Mouse (Mus musculus) stomach, embryonic 16.5 days (tissue): Measurements from ENCODE around the gene Gm49337. TPM values are rescaled to one million over a fixed set of nuclear protein-coding genes. Genes with fewer than 3 reads are reported as not detected.
"Not testable (repeated sequence)": the region's sequence is repeated elsewhere in the genome, so short reads cannot be mapped to it uniquely, and the experiment has no call there.

Source experiments
- ATAC-seq: fragments of 200-750 bp; cut with Nextera tagmentation; 2 replicates; pipeline ENCODE4 v1.8.0; 2017; ENCODE audit warnings: moderate number of reproducible peaks, moderate TSS enrichment; ENCODE audit not compliant: insufficient read depth, low FRiP score
- H3K27ac ChIP-seq: fragments of 300-500 bp; sonication (generic); 2 replicates; pipeline ENCODE4 v1.5.1; 2014; ENCODE audit warnings: low read length
- H3K27me3 ChIP-seq: fragments of 300-500 bp; sonication (generic); 2 replicates; pipeline ENCODE4 v1.6.1; 2014; ENCODE audit warnings: low read length, control low read depth, mixed read lengths; ENCODE audit not compliant: control insufficient read depth, insufficient read depth
- H3K36me3 ChIP-seq: fragments of 300-500 bp; sonication (generic); 2 replicates; pipeline ENCODE4 v1.6.1; 2014; ENCODE audit warnings: low read length; ENCODE audit not compliant: control insufficient read depth, insufficient read depth
- H3K4me1 ChIP-seq: fragments of 300-500 bp; sonication (generic); 2 replicates; pipeline ENCODE4 v1.6.1; 2014; ENCODE audit warnings: low read length, control low read depth, mixed read lengths; ENCODE audit not compliant: control insufficient read depth, insufficient read depth
- H3K4me2 ChIP-seq: fragments of 300-500 bp; sonication (generic); 2 replicates; pipeline ENCODE4 v1.6.1; 2014; ENCODE audit warnings: low read depth, low read length, mixed read lengths
- H3K4me3 ChIP-seq: fragments of 300-500 bp; sonication (generic); replicated peaks from 2 replicates; pipeline ENCODE4 v1.5.1; 2014; ENCODE audit warnings: mild to moderate bottlenecking, low read length
- H3K9ac ChIP-seq: fragments of 300-500 bp; sonication (generic); 2 replicates; pipeline ENCODE4 v1.6.1; 2014; ENCODE audit warnings: low read length
- H3K9me3 ChIP-seq: fragments of 300-500 bp; sonication (generic); replicated peaks from 2 replicates; pipeline ENCODE4 v1.6.1; 2016; ENCODE audit warnings: low read length, control low read depth; ENCODE audit not compliant: control insufficient read depth
- WGBS: fragments of 180-500 bp; shearing (Covaris S2); extraction: QIAGEN DNeasy Blood & Tissue Kit; methylation state at CpG from one replicate; pipeline ENCODE4 v1.1.7; 2014; 5-methylcytosine and 5-hydroxymethylcytosine counted together
- polyA plus RNA-seq: library from polyadenylated mRNA; unstranded; fragments of >200 nt; fragmentation: Nextera tagmentation; extraction: Ambion mirVana; gene quantifications from 2 replicates; pipeline ENCODE4 v1.2.1, GENCODE M21; 2015

Gene Gm49337
- polyA plus RNA-seq, 1 experiment from 2014 or later: not detected

DNA sequence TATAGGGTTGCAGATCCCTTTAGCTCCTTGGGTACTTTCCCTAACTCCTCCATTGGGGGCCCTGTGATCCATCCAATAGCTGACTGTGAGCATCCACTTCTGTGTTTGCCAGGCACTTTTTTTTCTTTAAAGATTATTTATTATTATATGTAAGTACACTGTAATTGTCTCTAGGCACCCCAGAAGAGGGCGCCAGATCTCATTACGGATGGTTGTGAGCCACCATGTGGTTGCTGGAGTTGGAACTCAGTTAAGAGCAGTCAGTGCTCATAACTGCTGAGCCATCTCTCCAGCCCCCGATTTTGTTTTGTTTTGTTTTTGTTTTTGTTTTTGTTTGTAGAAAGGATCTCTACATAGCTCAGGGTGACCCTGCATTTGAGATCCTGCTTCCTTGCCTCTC lies 72.7 kb downstream of the Gm49337 start:
- not testable (repeated sequence) for H3K4me1 ChIP-seq, ATAC-seq, H3K4me2 ChIP-seq, H3K9ac ChIP-seq, H3K9me3 ChIP-seq, H3K36me3 ChIP-seq, H3K4me3 ChIP-seq, H3K27ac ChIP-seq, H3K27me3 ChIP-seq
- 39% methylated on average over 3 of the region's 3 CpGs for WGBS

DNA sequence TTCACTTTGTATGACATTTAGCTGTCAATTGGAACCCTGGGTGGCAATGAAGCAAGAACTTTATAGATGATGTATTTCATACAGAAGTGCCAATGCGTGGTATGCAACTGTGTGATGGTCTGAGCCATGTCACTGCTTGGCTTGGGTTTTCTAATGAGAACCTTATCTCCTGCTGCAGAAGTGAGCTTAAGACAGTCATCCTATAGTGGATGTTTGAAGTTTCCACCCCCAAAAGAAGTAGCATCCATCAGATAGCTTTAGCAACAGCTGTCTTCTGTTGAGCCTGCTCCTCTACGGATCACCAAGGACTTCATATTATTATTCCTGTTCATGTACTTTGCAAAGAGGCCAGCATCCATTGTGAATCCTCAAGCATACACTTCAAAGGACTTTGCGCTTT lies 76.8 kb downstream of the Gm49337 start:
- 88% methylated on average over 3 of the region's 3 CpGs for WGBS
- no peak overlapping the region for H3K4me3 ChIP-seq
- H3K4me1 ChIP-seq: no peaks in the 10 kb centered on the region
- H3K27me3 ChIP-seq: no peaks in the 10 kb centered on the region
- no peak overlapping the region for H3K4me2 ChIP-seq
- no peak overlapping the region for H3K9ac ChIP-seq
- no peaks in the 10 kb centered on the region for H3K9me3 ChIP-seq
- no peaks in the 10 kb centered on the region for H3K36me3 ChIP-seq
- H3K27ac ChIP-seq: no peak overlapping the region
- ATAC-seq: no peak

DNA sequence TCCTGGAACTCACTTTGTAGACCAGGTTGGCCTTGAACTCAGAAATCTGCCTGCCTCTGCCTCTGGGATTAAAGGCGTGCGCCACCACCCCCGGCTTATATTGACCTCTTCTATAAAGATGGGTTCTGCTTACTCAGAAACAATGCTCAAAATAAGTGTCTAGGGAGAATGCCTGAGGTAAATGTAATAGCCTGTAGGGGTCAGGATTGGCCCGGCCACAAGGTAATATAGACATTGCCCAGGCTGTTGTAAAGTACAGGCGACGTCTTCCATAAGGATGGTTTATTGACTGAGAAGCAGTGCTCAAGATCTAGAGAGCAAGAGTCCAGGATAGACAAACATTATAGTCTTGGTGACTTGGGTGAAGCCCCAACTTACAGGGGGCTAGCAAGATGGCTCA lies 95.0 kb downstream of the Gm49337 start:
- WGBS: 89% methylated on average over 6 of the region's 6 CpGs
- H3K4me1 ChIP-seq: no peaks in the 10 kb centered on the region
- no peak overlapping the region for H3K4me3 ChIP-seq
- no peaks in the 10 kb centered on the region for H3K27me3 ChIP-seq
- no peak overlapping the region for H3K4me2 ChIP-seq
- no peaks in the 10 kb centered on the region for H3K9me3 ChIP-seq
- ATAC-seq: no peak
- no peaks in the 10 kb centered on the region; the same call in 1 of the 2 replicates for H3K36me3 ChIP-seq
- H3K9ac ChIP-seq: no peak overlapping the region
- no peak overlapping the region for H3K27ac ChIP-seq

DNA sequence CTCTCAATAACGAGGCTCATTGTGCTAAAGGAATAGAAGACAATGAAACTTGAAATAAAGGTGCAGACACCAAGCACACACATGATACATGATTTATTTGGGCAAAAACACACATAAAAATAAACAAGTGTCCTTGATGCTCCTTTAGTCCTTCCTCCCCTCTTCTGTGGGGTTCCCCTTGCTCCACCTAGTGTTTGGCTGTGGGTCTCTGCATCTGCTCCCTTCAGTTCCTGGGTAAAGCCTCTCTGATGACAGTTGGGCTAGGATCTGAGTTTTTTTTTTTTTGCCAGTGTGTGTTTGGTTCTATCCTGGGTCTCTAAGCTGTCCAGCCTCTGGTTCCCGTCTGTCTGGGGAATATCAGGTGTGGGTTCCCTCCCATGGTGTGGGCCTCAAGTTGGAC lies 109.0 kb downstream of the Gm49337 start:
- Histone ChIP-seq H3K27ac (no peak overlapping the region), H3K4me1 (no peaks in the 10 kb centered on the region), H3K27me3 (no peaks in the 10 kb centered on the region), H3K9ac (no peak overlapping the region), H3K36me3 (no peaks in the 10 kb centered on the region; the same call in 1 of the 2 replicates), H3K4me3 (no peak overlapping the region), H3K9me3 (no peaks in the 10 kb centered on the region), H3K4me2 (no peak overlapping the region)
- 73% methylated on average over 2 of the region's 2 CpGs for WGBS
- no peak for ATAC-seq

DNA sequence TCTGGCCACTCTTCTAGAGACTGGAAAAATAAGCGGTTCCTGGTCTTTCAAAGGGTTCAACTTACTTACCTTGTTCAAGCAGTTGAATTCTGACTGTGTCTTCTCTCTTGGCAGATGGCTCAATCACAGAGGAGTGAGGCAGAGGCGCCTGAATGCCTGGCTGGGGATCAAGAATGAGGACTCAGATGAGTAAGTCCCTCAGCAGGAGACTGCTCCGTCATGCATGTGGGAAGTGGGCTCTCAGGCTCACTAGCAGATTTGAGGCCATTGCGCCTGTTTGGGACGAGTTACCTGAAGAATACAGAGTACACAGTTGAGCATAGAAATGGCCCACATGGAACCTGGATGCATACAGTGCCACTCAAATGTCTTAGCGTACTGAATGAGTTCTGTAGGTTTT lies 118.4 kb downstream of the Gm49337 start:
- Histone ChIP-seq H3K4me2 (no peak overlapping the region), H3K4me1 (no peaks in the 10 kb centered on the region), H3K9ac (no peak overlapping the region), H3K36me3 (peaks cover 7% of the 10 kb centered on the region; the same call in 1 of the 2 replicates), H3K4me3 (no peak overlapping the region), H3K27me3 (no peaks in the 10 kb centered on the region), H3K9me3 (0 out of 2 replicates have a peak, but pooled peaks cover 2% of the 10 kb centered on the region), H3K27ac (no peak overlapping the region)
- ATAC-seq: no peak
- WGBS: 93% methylated on average over 6 of the region's 6 CpGs

DNA sequence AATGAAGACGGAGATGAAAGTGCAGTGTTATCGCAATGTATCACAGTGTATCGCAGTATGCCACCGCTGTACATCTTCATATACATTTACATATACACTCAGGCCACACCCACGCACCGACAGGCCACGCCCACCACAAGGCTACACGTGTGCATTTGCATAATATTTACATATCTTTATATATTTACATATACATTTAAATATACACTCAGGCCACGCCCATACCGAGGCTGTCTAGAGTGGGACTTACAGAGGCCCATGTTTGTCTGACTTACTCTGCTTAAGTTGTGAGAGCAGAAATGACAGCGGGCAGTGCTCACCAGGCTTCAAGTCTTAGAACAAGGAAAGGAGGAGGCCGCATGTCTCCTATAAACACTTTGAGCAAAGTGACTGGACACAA lies 120.1 kb downstream of the Gm49337 start:
- Histone ChIP-seq H3K9me3 (0 out of 2 replicates have a peak, but pooled peaks cover 2% of the 10 kb centered on the region), H3K27me3 (no peaks in the 10 kb centered on the region), H3K4me1 (no peaks in the 10 kb centered on the region), H3K4me3 (no peak overlapping the region), H3K9ac (no peak overlapping the region), H3K36me3 (peaks cover 3% of the 10 kb centered on the region; the same call in 1 of the 2 replicates), H3K4me2 (no peak overlapping the region), H3K27ac (no peak overlapping the region)
- WGBS: 88% methylated on average over 12 of the region's 12 CpGs
- no peak for ATAC-seq

DNA sequence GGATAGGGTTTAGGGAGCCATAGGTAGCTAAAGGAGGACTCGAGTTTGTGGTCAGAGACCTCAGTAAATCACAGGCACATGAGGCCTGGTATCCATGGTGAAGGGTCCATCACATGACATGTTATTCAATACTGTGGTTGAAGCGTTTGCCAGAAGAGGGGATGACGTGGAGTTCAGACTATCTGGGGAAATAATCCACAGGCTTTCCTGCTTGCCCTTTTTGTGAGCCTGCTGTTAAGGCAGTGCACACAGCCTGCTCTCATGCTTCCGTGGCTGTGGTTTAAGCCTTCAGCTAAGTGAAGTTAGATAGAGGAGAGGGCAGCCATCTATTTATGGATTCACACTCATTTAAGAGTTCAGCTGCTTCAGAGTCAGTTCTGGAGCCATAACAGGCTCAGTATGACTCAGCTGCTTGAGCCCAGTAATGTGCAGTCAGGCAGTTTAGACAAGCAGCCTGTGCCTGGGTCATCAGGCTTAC lies 127.7 kb downstream of the Gm49337 start:
- Histone ChIP-seq H3K4me2 (no peak overlapping the region), H3K27me3 (no peaks in the 10 kb centered on the region), H3K36me3 (no peaks in the 10 kb centered on the region), H3K27ac (no peak overlapping the region), H3K9me3 (no peaks in the 10 kb centered on the region), H3K4me1 (no peaks in the 10 kb centered on the region), H3K9ac (no peak overlapping the region), H3K4me3 (no peak overlapping the region)
- WGBS: 48% methylated on average over 4 of the region's 4 CpGs
- no peak for ATAC-seq

DNA sequence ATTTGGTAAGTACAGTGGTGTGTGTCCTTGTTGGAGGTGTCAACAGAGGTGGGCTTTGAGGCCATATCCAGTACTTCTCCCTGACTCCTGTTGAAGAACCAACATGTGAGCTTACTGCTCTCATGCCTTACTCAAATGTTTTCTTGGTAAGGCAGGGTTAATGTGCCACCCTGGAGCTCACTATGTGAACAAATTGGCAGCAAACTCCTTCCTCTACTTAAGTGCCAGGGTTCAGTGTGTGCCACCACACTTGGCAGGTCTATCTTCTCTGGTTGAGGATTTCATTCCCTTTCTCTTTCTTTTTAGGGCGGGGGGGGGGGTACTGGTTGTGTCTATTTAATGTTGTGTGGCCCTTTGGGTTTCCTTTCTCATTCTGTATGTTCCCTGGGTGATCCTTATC lies 131.4 kb downstream of the Gm49337 start:
- ATAC-seq: no peak
- 33% methylated on average over 1 of the region's 1 CpGs for WGBS

DNA sequence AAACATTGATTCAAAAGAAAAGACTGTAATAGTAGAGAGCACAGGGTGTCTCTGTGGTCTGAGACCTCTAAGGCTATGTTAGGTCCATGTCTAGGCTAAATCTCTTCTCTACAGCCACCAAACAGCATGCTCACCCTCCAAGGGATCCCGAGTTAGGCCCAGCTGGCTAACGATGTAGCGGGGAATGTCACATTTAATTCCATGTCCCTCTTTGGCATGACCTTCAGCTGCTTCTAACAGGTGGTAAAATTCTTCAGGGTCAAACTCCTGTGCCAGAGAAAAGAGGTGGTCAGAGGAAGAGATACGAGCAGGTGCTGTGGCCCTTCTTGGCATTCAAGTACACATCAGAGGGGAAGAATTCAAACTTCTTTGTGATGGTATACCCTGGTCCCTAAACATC lies 144.4 kb downstream of the Gm49337 start:
- no peak overlapping the region for H3K4me2 ChIP-seq
- H3K27ac ChIP-seq: no peak overlapping the region
- H3K4me1 ChIP-seq: no peaks in the 10 kb centered on the region
- H3K4me3 ChIP-seq: no peak overlapping the region
- no peak overlapping the region for H3K9ac ChIP-seq
- H3K36me3 ChIP-seq: 0 out of 2 replicates have a peak, but pooled peaks cover 3% of the 10 kb centered on the region
- 89% methylated on average over 4 of the region's 4 CpGs for whole genome bisulfite sequencing
- H3K27me3 ChIP-seq: no peaks in the 10 kb centered on the region
- no peak for ATAC-seq
- H3K9me3 ChIP-seq: no peaks in the 10 kb centered on the region

More for the DNA sequence above, 131.4 kb downstream of the Gm49337 start:
- no peak overlapping the region for H3K9ac ChIP-seq
- no peaks in the 10 kb centered on the region for H3K27me3 ChIP-seq
- no peak overlapping the region for H3K27ac ChIP-seq
- H3K36me3 ChIP-seq: 0 out of 2 replicates have a peak, but pooled peaks cover 10% of the 10 kb centered on the region
- no peak overlapping the region for H3K4me2 ChIP-seq
- H3K4me3 ChIP-seq: no peak overlapping the region
- H3K4me1 ChIP-seq: no peaks in the 10 kb centered on the region
- H3K9me3 ChIP-seq: no peaks in the 10 kb centered on the region
